Mouse (Mus musculus): ENCODE measurements around the gene Tmem233. TPM values are rescaled to one million over a fixed set of nuclear protein-coding genes. Genes with fewer than 3 reads are reported as not detected.

Tmem233 gene
- polyA plus RNA-seq, 1 experiment from 2014 or later, result not detected

- no peak for ATAC-seq (replicated peaks; ENCODE audit: insufficient number of reproducible peaks, low FRiP score, low TSS enrichment)
- H3K9me3 ChIP-seq (replicated peaks; ENCODE audit: control insufficient read depth, low read length), result no peaks in the 10 kb centered on the region
- peaks cover 52% of the 10 kb centered on the region for H3K36me3 ChIP-seq (ENCODE audit: control insufficient read depth, insufficient read depth, low read length)
- H3K4me2 ChIP-seq, result no peak overlapping the region
- H3K4me3 ChIP-seq (ENCODE audit: low read depth, low read length), result no peak overlapping the region
- H3K9ac ChIP-seq (ENCODE audit: low read depth, low read length), result no peak overlapping the region
- peaks cover 19% of the 10 kb centered on the region for H3K4me1 ChIP-seq (ENCODE audit: control insufficient read depth, insufficient read depth, low read length)
- H3K27ac ChIP-seq (ENCODE audit: low read depth, low read length), result no peak overlapping the region
- H3K27me3 ChIP-seq (ENCODE audit: control insufficient read depth, insufficient read depth, low read length), result no peaks in the 10 kb centered on the region
- 88% methylated on average over 5 of the region's 5 CpGs for WGBS (ENCODE audit: insufficient replicate concordance)
Observed at GRCm38 (mm10) chr5:116016542-116016941, 66.5 kb downstream of the Tmem233 start.

- Histone ChIP-seq H3K27me3 (ENCODE audit: control insufficient read depth, insufficient read depth, low read length) (no peaks in the 10 kb centered on the region), H3K9ac (ENCODE audit: low read depth, low read length) (no peak overlapping the region), H3K27ac (ENCODE audit: low read depth, low read length) (no peak overlapping the region), H3K36me3 (ENCODE audit: control insufficient read depth, insufficient read depth, low read length) (peaks cover 40% of the 10 kb centered on the region), H3K9me3 (replicated peaks; ENCODE audit: control insufficient read depth, low read length) (no peaks in the 10 kb centered on the region), H3K4me3 (ENCODE audit: low read depth, low read length) (no peak overlapping the region), H3K4me1 (ENCODE audit: control insufficient read depth, insufficient read depth, low read length) (peaks cover 9% of the 10 kb centered on the region), H3K4me2 (no peak overlapping the region)
- ATAC-seq (replicated peaks; ENCODE audit: insufficient number of reproducible peaks, low FRiP score, low TSS enrichment), result no peak
- WGBS (ENCODE audit: insufficient replicate concordance), result 86% methylated on average over 11 of the region's 11 CpGs
Observed at GRCm38 (mm10) chr5:116014237-116014636, 68.8 kb downstream of the Tmem233 start.

GRCm38 (mm10) chr5:116013821-116014220, 69.2 kb downstream of the Tmem233 start:
- no peak overlapping the region for H3K4me2 ChIP-seq
- no peak overlapping the region for H3K4me3 ChIP-seq (ENCODE audit: low read depth, low read length)
- peaks cover 40% of the 10 kb centered on the region for H3K36me3 ChIP-seq (ENCODE audit: control insufficient read depth, insufficient read depth, low read length)
- WGBS (ENCODE audit: insufficient replicate concordance), result 81% methylated on average over 8 of the region's 8 CpGs
- peaks cover 4% of the 10 kb centered on the region; the same call in 1 of the 2 replicates for H3K4me1 ChIP-seq (ENCODE audit: control insufficient read depth, insufficient read depth, low read length)
- no peaks in the 10 kb centered on the region for H3K9me3 ChIP-seq (replicated peaks; ENCODE audit: control insufficient read depth, low read length)
- H3K27me3 ChIP-seq (ENCODE audit: control insufficient read depth, insufficient read depth, low read length), result no peaks in the 10 kb centered on the region
- no peak for ATAC-seq (replicated peaks; ENCODE audit: insufficient number of reproducible peaks, low FRiP score, low TSS enrichment)
- H3K9ac ChIP-seq (ENCODE audit: low read depth, low read length), result no peak overlapping the region
- no peak overlapping the region for H3K27ac ChIP-seq (ENCODE audit: low read depth, low read length)

GRCm38 (mm10) chr5:116012503-116012902, 70.5 kb downstream of the Tmem233 start:
- Histone ChIP-seq H3K9ac (ENCODE audit: low read depth, low read length) (no peak overlapping the region), H3K4me3 (ENCODE audit: low read depth, low read length) (no peak overlapping the region), H3K4me2 (no peak overlapping the region), H3K4me1 (ENCODE audit: control insufficient read depth, insufficient read depth, low read length) (no peaks in the 10 kb centered on the region), H3K27ac (ENCODE audit: low read depth, low read length) (no peak overlapping the region), H3K36me3 (ENCODE audit: control insufficient read depth, insufficient read depth, low read length) (peaks cover 33% of the 10 kb centered on the region), H3K9me3 (replicated peaks; ENCODE audit: control insufficient read depth, low read length) (no peaks in the 10 kb centered on the region), H3K27me3 (ENCODE audit: control insufficient read depth, insufficient read depth, low read length) (no peaks in the 10 kb centered on the region)
- WGBS (ENCODE audit: insufficient replicate concordance), result 88% methylated on average over 7 of the region's 7 CpGs
- no peak for ATAC-seq (replicated peaks; ENCODE audit: insufficient number of reproducible peaks, low FRiP score, low TSS enrichment)

GRCm38 (mm10) chr5:116011700-116012099, 71.3 kb downstream of the Tmem233 start:
- no peak for ATAC-seq (replicated peaks; ENCODE audit: insufficient number of reproducible peaks, low FRiP score, low TSS enrichment)
- H3K4me3 ChIP-seq (ENCODE audit: low read depth, low read length), result no peak overlapping the region
- H3K4me2 ChIP-seq, result no peak overlapping the region
- no peaks in the 10 kb centered on the region for H3K9me3 ChIP-seq (replicated peaks; ENCODE audit: control insufficient read depth, low read length)
- H3K4me1 ChIP-seq (ENCODE audit: control insufficient read depth, insufficient read depth, low read length), result no peaks in the 10 kb centered on the region
- peaks cover 26% of the 10 kb centered on the region for H3K36me3 ChIP-seq (ENCODE audit: control insufficient read depth, insufficient read depth, low read length)
- H3K9ac ChIP-seq (ENCODE audit: low read depth, low read length), result no peak overlapping the region
- H3K27ac ChIP-seq (ENCODE audit: low read depth, low read length), result no peak overlapping the region
- H3K27me3 ChIP-seq (ENCODE audit: control insufficient read depth, insufficient read depth, low read length), result no peaks in the 10 kb centered on the region
- 91% methylated on average over 7 of the region's 7 CpGs for WGBS (ENCODE audit: insufficient replicate concordance)

GRCm38 (mm10) chr5:116009884-116010627, 73.0 kb downstream of the Tmem233 start:
- Histone ChIP-seq H3K4me2 (no peak overlapping the region), H3K9ac (ENCODE audit: low read depth, low read length) (no peak overlapping the region), H3K27me3 (ENCODE audit: control insufficient read depth, insufficient read depth, low read length) (no peaks in the 10 kb centered on the region), H3K4me1 (ENCODE audit: control insufficient read depth, insufficient read depth, low read length) (no peaks in the 10 kb centered on the region), H3K27ac (ENCODE audit: low read depth, low read length) (no peak overlapping the region), H3K9me3 (replicated peaks; ENCODE audit: control insufficient read depth, low read length) (no peaks in the 10 kb centered on the region), H3K36me3 (ENCODE audit: control insufficient read depth, insufficient read depth, low read length) (peaks cover 13% of the 10 kb centered on the region), H3K4me3 (ENCODE audit: low read depth, low read length) (no peak overlapping the region)
- no peak; the same call in 1 of the 2 replicates for ATAC-seq (replicated peaks; ENCODE audit: insufficient number of reproducible peaks, low FRiP score, low TSS enrichment)
- 74% methylated on average over 2 of the region's 2 CpGs for WGBS (ENCODE audit: insufficient replicate concordance)

- H3K36me3 ChIP-seq (ENCODE audit: control insufficient read depth, insufficient read depth, low read length), result peaks cover 5% of the 10 kb centered on the region
- H3K4me1 ChIP-seq (ENCODE audit: control insufficient read depth, insufficient read depth, low read length), result no peaks in the 10 kb centered on the region
- no peaks in the 10 kb centered on the region for H3K27me3 ChIP-seq (ENCODE audit: control insufficient read depth, insufficient read depth, low read length)
- no peak for ATAC-seq (replicated peaks; ENCODE audit: insufficient number of reproducible peaks, low FRiP score, low TSS enrichment)
- no peak overlapping the region for H3K27ac ChIP-seq (ENCODE audit: low read depth, low read length)
- H3K9ac ChIP-seq (ENCODE audit: low read depth, low read length), result no peak overlapping the region
- H3K4me3 ChIP-seq (ENCODE audit: low read depth, low read length), result no peak overlapping the region
- no peak overlapping the region for H3K4me2 ChIP-seq
- no peaks in the 10 kb centered on the region for H3K9me3 ChIP-seq (replicated peaks; ENCODE audit: control insufficient read depth, low read length)
- WGBS (ENCODE audit: insufficient replicate concordance), result 81% methylated on average over 15 of the region's 15 CpGs
Observed at GRCm38 (mm10) chr5:116009091-116009851, 73.8 kb downstream of the Tmem233 start.

GRCm38 (mm10) chr5:116007723-116008122, 75.3 kb downstream of the Tmem233 start:
- ATAC-seq (replicated peaks; ENCODE audit: insufficient number of reproducible peaks, low FRiP score, low TSS enrichment), result no peak
- Histone ChIP-seq H3K27me3 (ENCODE audit: control insufficient read depth, insufficient read depth, low read length) (no peaks in the 10 kb centered on the region), H3K9ac (ENCODE audit: low read depth, low read length) (no peak overlapping the region), H3K4me1 (ENCODE audit: control insufficient read depth, insufficient read depth, low read length) (no peaks in the 10 kb centered on the region), H3K9me3 (replicated peaks; ENCODE audit: control insufficient read depth, low read length) (no peaks in the 10 kb centered on the region), H3K4me2 (no peak overlapping the region), H3K4me3 (ENCODE audit: low read depth, low read length) (no peak overlapping the region), H3K27ac (ENCODE audit: low read depth, low read length) (no peak overlapping the region), H3K36me3 (ENCODE audit: control insufficient read depth, insufficient read depth, low read length) (0 out of 2 replicates have a peak, but pooled peaks cover 2% of the 10 kb centered on the region)
- WGBS (ENCODE audit: insufficient replicate concordance), result 80% methylated on average over 13 of the region's 13 CpGs
